Mouse (Mus musculus) midbrain, postnatal 0 days (tissue): ENCODE data around the gene Sez6. TPM values are rescaled to one million over a fixed set of nuclear protein-coding genes. Genes with fewer than 3 reads are reported as not detected.

ENCODE experiments used
- ATAC-seq: fragments of 200-750 bp; cut with Nextera tagmentation; 2 replicates; pipeline ENCODE4 v1.8.0; 2017; ENCODE audit warnings: moderate number of reproducible peaks, mild to moderate bottlenecking, moderate TSS enrichment, moderate library complexity; ENCODE audit not compliant: low FRiP score
- DNase-seq: peaks from one replicate; pipeline ENCODE4 v3.0.0-alpha.2; 2015; ENCODE audit warnings: low spot score
- H3K27ac ChIP-seq: fragments of 300-500 bp; sonication (generic); 2 replicates; pipeline ENCODE4 v1.5.1; 2014; ENCODE audit warnings: low read depth, mild to moderate bottlenecking, low read length, mixed read lengths
- H3K27me3 ChIP-seq: fragments of 300-500 bp; sonication (generic); 2 replicates; pipeline ENCODE4 v1.6.1; 2014; ENCODE audit warnings: low read length, control low read depth, mixed read lengths; ENCODE audit not compliant: insufficient read depth
- H3K36me3 ChIP-seq: fragments of 300-500 bp; sonication (generic); 2 replicates; pipeline ENCODE4 v1.6.1; 2014; ENCODE audit warnings: low read length, control low read depth, mixed read lengths; ENCODE audit not compliant: insufficient read depth
- H3K4me1 ChIP-seq: fragments of 300-500 bp; sonication (generic); 2 replicates; pipeline ENCODE4 v1.6.1; 2014; ENCODE audit warnings: mild to moderate bottlenecking, control low read depth, antibody characterized with exemption, low read length, mixed read lengths; ENCODE audit not compliant: insufficient read depth
- H3K4me2 ChIP-seq: fragments of 300-500 bp; sonication (generic); 2 replicates; pipeline ENCODE4 v1.6.1; 2014; ENCODE audit warnings: low read depth, mild to moderate bottlenecking, low read length, mixed read lengths; ENCODE audit not compliant: poor library complexity, severe bottlenecking
- H3K4me3 ChIP-seq: fragments of 300-500 bp; sonication (generic); 2 replicates; pipeline ENCODE4 v1.5.1; 2014; ENCODE audit warnings: low read depth, mild to moderate bottlenecking, low read length, moderate library complexity
- H3K9ac ChIP-seq: fragments of 300-500 bp; sonication (generic); replicated peaks from 2 replicates; pipeline ENCODE4 v1.6.1; 2014; ENCODE audit warnings: mild to moderate bottlenecking, low read length, moderate library complexity, mixed read lengths; ENCODE audit not compliant: poor library complexity, severe bottlenecking
- H3K9me3 ChIP-seq: fragments of 300-500 bp; sonication (generic); 2 replicates; pipeline ENCODE4 v1.6.1; 2016; ENCODE audit warnings: low read length, control low read depth
- CTCF ChIP-seq: IDR thresholded peaks from 2 replicates; pipeline ENCODE4 v1.5.1; 2016; ENCODE audit warnings: antibody characterized with exemption, mild to moderate bottlenecking
- WGBS: fragments of 180-500 bp; shearing (Covaris S2); extraction: QIAGEN DNeasy Blood & Tissue Kit; methylation state at CpG from one replicate; pipeline ENCODE4 v1.1.7; 2014; 5-methylcytosine and 5-hydroxymethylcytosine counted together
- polyA plus RNA-seq: library from polyadenylated mRNA; unstranded; fragments of >200 nt; fragmentation: Nextera tagmentation; extraction: Ambion mirVana; gene quantifications from 2 replicates; pipeline ENCODE4 v1.2.1, GENCODE M21; 2015
- total RNA-seq: library from RNA; depleted of rRNA; stranded (reverse); fragments of >200 nt; gene quantifications from 2 replicates; pipeline ENCODE4 v1.2.3, GENCODE M21; 2014; rRNA removed

Sez6 gene
- total and polyA plus RNA-seq, 2 experiments from 2014 or later: 121 to 173 TPM

DNA sequence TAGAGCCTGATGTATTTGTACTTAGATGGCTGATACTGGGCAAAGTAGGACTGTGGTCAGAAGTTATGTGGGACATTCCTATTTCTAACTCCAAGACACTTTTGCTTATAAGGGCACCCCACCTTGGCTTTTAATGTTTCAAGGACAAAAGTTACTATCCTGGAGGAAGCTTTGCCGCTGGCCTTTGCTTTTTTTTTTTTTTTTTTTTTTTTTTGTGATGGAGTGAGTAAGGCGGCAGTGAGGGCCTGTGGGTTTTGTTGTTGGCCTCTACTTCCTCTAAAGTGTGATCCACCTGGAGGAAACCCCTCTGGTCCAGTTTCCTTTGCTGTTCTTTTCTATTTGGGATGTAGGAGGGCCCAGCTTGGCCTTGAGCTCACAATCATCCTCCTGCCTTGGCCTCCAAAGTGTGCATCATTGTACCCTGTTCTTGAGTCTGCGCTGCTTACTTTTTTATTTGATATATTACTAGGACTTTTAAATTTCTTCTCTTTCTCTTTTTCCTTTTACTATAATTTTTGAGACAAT lies 55.0 kb downstream of the Sez6 start:
- H3K27me3 ChIP-seq: no peaks in the 10 kb centered on the region
- peak overlapping the region; percentile 58 for H3K4me2 ChIP-seq
- H3K9ac ChIP-seq: peak overlapping the region; percentile 91; the same call in 1 of the 2 replicates
- ATAC-seq (no peak), DNase-seq (no peak)
- WGBS: 80% methylated on average over 3 of the region's 3 CpGs
- H3K27ac ChIP-seq: peak overlapping the region; percentile 87
- no peak for TF ChIP-seq CTCF
- H3K36me3 ChIP-seq: peaks cover 3% of the 10 kb centered on the region; the same call in 1 of the 2 replicates
- no peaks in the 10 kb centered on the region for H3K4me1 ChIP-seq
- peak overlapping the region; percentile 86 for H3K4me3 ChIP-seq
- H3K9me3 ChIP-seq: no peaks in the 10 kb centered on the region

DNA sequence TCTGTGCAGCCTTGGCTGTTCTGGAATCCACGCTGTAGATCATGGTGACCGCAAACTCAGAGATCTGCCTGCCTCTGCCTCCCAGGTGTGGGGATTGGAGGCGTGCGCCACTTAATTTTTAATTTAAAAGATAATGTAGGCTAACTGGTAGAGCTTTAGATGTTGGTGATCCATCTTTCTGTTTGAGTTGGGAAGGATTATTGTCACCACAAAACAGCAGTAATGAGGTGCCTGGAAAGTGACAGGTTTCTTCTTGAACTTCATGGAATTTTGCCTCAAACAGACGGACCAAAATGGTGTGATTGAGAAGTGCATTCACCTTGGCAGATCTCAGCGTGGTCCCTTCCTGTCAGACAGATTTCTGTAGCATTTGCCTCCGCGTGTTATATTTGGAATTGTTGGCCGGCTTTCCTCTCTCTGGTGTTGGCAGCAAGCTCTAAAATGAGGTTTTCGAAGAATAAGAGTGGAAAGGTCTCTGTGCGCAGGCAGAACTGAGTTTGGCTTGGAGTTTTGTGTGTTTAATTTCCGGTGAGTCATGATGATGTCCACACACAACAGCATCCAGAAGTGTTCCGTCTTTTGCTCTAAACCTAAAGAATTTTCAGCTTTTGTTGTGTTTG lies 58.6 kb downstream of the Sez6 start:
- no peak for DNase-seq
- H3K9ac ChIP-seq: no peak overlapping the region
- H3K27ac ChIP-seq: no peak overlapping the region
- no peak for TF ChIP-seq CTCF
- no peak overlapping the region for H3K4me2 ChIP-seq
- ATAC-seq: no peak
- H3K4me1 ChIP-seq: no peaks in the 10 kb centered on the region
- no peaks in the 10 kb centered on the region for H3K27me3 ChIP-seq
- H3K36me3 ChIP-seq: peaks cover 6% of the 10 kb centered on the region; the same call in 1 of the 2 replicates
- 92% methylated on average over 13 of the region's 13 CpGs for WGBS
- no peak overlapping the region for H3K4me3 ChIP-seq
- no peaks in the 10 kb centered on the region for H3K9me3 ChIP-seq

- H3K36me3 ChIP-seq: peaks cover 8% of the 10 kb centered on the region; the same call in 1 of the 2 replicates
- no peak for DNase-seq
- H3K4me1 ChIP-seq: no peaks in the 10 kb centered on the region
- H3K9me3 ChIP-seq: no peaks in the 10 kb centered on the region
- no peak overlapping the region for H3K4me2 ChIP-seq
- 67% methylated on average over 1 of the region's 1 CpGs for WGBS
- no peak for ATAC-seq
- H3K27me3 ChIP-seq: no peaks in the 10 kb centered on the region
- no peak for TF ChIP-seq CTCF
- H3K9ac ChIP-seq: no peak overlapping the region
- H3K4me3 ChIP-seq: no peak overlapping the region
- no peak overlapping the region for H3K27ac ChIP-seq
Measured at GRCm38 (mm10) chr11:77995556-77995955, 65.0 kb downstream of the Sez6 start.

- no peak for TF ChIP-seq CTCF
- DNase-seq (no peak), ATAC-seq (no peak)
- no peak overlapping the region for H3K4me3 ChIP-seq
- no peak overlapping the region for H3K4me2 ChIP-seq
- WGBS: 93% methylated on average over 5 of the region's 5 CpGs
- H3K36me3 ChIP-seq: peaks cover 12% of the 10 kb centered on the region
- no peak overlapping the region for H3K9ac ChIP-seq
- H3K4me1 ChIP-seq: no peaks in the 10 kb centered on the region
- no peaks in the 10 kb centered on the region for H3K9me3 ChIP-seq
- no peak overlapping the region for H3K27ac ChIP-seq
- H3K27me3 ChIP-seq: no peaks in the 10 kb centered on the region
Measured at GRCm38 (mm10) chr11:78006446-78006845, 75.8 kb downstream of the Sez6 start.

- Histone ChIP-seq H3K4me1 (no peaks in the 10 kb centered on the region), H3K36me3 (peaks cover 71% of the 10 kb centered on the region), H3K27ac (no peak overlapping the region), H3K27me3 (no peaks in the 10 kb centered on the region), H3K9ac (no peak overlapping the region), H3K4me3 (no peak overlapping the region), H3K4me2 (no peak overlapping the region), H3K9me3 (no peaks in the 10 kb centered on the region)
- WGBS: 24% methylated on average over 4 of the region's 4 CpGs
- ATAC-seq: peak; percentile 56; the same call in 1 of the 2 replicates
- DNase-seq: peak; percentile 79
- peak; percentile 95 for TF ChIP-seq CTCF
Measured at GRCm38 (mm10) chr11:78019676-78020075, 89.1 kb downstream of the Sez6 start.

DNA sequence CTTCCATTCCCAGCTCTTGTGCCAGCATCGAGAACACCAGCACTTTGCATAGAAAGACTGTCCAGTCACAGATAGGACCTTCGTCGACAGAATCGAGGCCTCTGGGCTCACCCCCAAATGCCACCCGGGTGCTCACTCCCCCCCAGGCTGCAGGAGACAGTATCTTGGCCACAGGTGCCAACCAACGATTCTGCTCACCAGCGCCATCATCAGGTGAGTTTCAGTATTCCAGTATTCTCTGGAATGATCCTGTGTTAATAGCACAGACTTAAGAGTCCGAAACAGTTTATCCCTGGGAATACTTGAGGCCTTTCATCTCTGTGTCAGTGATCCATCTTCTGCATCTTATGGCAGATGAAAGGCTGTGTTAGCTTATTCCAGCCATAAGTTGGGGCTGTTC lies 93.0 kb downstream of the Sez6 start:
- no peak for ATAC-seq
- DNase-seq: peak; percentile 54
- H3K27me3 ChIP-seq: no peaks in the 10 kb centered on the region
- 79% methylated on average over 8 of the region's 8 CpGs for WGBS
- TF ChIP-seq CTCF: peak; percentile 62
- H3K9ac ChIP-seq: no peak overlapping the region
- no peak overlapping the region for H3K4me2 ChIP-seq
- peaks cover 54% of the 10 kb centered on the region for H3K36me3 ChIP-seq
- no peak overlapping the region for H3K4me3 ChIP-seq
- no peaks in the 10 kb centered on the region for H3K9me3 ChIP-seq
- no peak overlapping the region for H3K27ac ChIP-seq
- H3K4me1 ChIP-seq: no peaks in the 10 kb centered on the region

Other genes starting within 250 kb of the Sez6 start
- gene Nufip2, start 244.6 kb upstream of the Sez6 start, total RNA-seq: 42.9 and 46.3 TPM in 2 replicates
- 3.0 and 5.3 TPM in 2 replicates for gene Nufip2, start 244.6 kb upstream of the Sez6 start, polyA plus RNA-seq
- gene Cryba1, start 205.5 kb upstream of the Sez6 start, total RNA-seq: not detected in 2 replicates
- 0.21 TPM in 1 of 2 replicates, not detected in the other for gene Cryba1, start 205.5 kb upstream of the Sez6 start, polyA plus RNA-seq
- 74.2 and 82.0 TPM in 2 replicates for gene Myo18a, start 167.6 kb upstream of the Sez6 start, total RNA-seq
- gene Myo18a, start 167.6 kb upstream of the Sez6 start, polyA plus RNA-seq: 30.4 and 35.0 TPM in 2 replicates
- not detected in 2 replicates for gene Gm10277, start 143.1 kb upstream of the Sez6 start, total RNA-seq
- gene Gm10277, start 143.1 kb upstream of the Sez6 start, polyA plus RNA-seq: 0.44 and 1.0 TPM in 2 replicates
- gene Pipox, start 36.7 kb upstream of the Sez6 start, total RNA-seq: 3.4 and 3.6 TPM in 2 replicates
- gene Pipox, start 36.7 kb upstream of the Sez6 start, polyA plus RNA-seq: 3.8 and 5.1 TPM in 2 replicates
- 31.6 and 53.9 TPM in 2 replicates for gene Phf12, start 52.0 kb downstream of the Sez6 start, total RNA-seq
- 9.3 and 9.9 TPM in 2 replicates for gene Phf12, start 52.0 kb downstream of the Sez6 start, polyA plus RNA-seq
- gene Dhrs13, start 101.5 kb downstream of the Sez6 start, total RNA-seq: 69.3 and 77.7 TPM in 2 replicates
- 61.9 and 62.1 TPM in 2 replicates for gene Dhrs13, start 101.5 kb downstream of the Sez6 start, polyA plus RNA-seq
- gene Flot2, start 107.1 kb downstream of the Sez6 start, total RNA-seq: 67.3 and 87.1 TPM in 2 replicates
- 92.7 and 97.9 TPM in 2 replicates for gene Flot2, start 107.1 kb downstream of the Sez6 start, polyA plus RNA-seq
- gene Eral1, start 149.6 kb downstream of the Sez6 start, total RNA-seq: 30.7 and 39.2 TPM in 2 replicates
- gene Eral1, start 149.6 kb downstream of the Sez6 start, polyA plus RNA-seq: 26.1 and 27.4 TPM in 2 replicates
- gene Fam222b, start 163.9 kb downstream of the Sez6 start, total RNA-seq: 27.2 and 34.5 TPM in 2 replicates
- 28.2 and 29.1 TPM in 2 replicates for gene Fam222b, start 163.9 kb downstream of the Sez6 start, polyA plus RNA-seq
- 80.5 and 89.5 TPM in 2 replicates for gene Traf4, start 234.8 kb downstream of the Sez6 start, total RNA-seq
- 68.4 and 71.1 TPM in 2 replicates for gene Traf4, start 234.8 kb downstream of the Sez6 start, polyA plus RNA-seq
- 7.1 and 7.6 TPM in 2 replicates for gene Nek8, start 245.9 kb downstream of the Sez6 start, total RNA-seq
- 4.5 and 5.7 TPM in 2 replicates for gene Nek8, start 245.9 kb downstream of the Sez6 start, polyA plus RNA-seq
- gene Tlcd1, start 245.9 kb downstream of the Sez6 start, total RNA-seq: 12.6 and 24.0 TPM in 2 replicates
- gene Tlcd1, start 245.9 kb downstream of the Sez6 start, polyA plus RNA-seq: 18.1 and 25.4 TPM in 2 replicates